Mouse (Mus musculus) megakaryocyte, embryonic 14.5 days (primary cell): Measurements from ENCODE around the gene Nosip.

Experiments used
- FLI1 ChIP-seq: IDR thresholded peaks from 2 replicates; pipeline ENCODE4 v1.6.1; 2012; ENCODE audit warnings: low read length, inconsistent platforms, mixed read lengths
- GATA1 ChIP-seq: IDR thresholded peaks from 3 replicates; pipeline ENCODE4 v1.6.1; 2012; ENCODE audit warnings: mixed read lengths, low read length, inconsistent platforms, borderline replicate concordance

- TF ChIP-seq FLI1 (no peak), GATA1 (no peak)
These were observed 5.8 kb upstream of the Nosip start for GRCm38 (mm10) chr7:45056329-45056971.
